Mouse (Mus musculus) hindbrain, embryonic 11.5 days (tissue): ENCODE measurements at regions not wholly inside any gene's neighbourhood (a gene's known extent, or its start where the extent isn't known, plus 50 kb on each side); places are given as distances from the start of the nearest gene placed in this dataset.

Experiments
- ATAC-seq: fragments of 200-750 bp; cut with Nextera tagmentation; 2 replicates; pipeline ENCODE4 v1.8.0; 2017; ENCODE audit warnings: mild to moderate bottlenecking, moderate TSS enrichment, moderate library complexity; ENCODE audit not compliant: low FRiP score
- DNase-seq: peaks from one replicate; pipeline ENCODE4 v3.0.0-alpha.2; 2015; ENCODE audit warnings: low spot score
- H3K27ac ChIP-seq: fragments of 300-500 bp; sonication (generic); 2 replicates; pipeline ENCODE4 v1.5.1; 2014; ENCODE audit warnings: mild to moderate bottlenecking, low read depth, low read length
- H3K27me3 ChIP-seq: fragments of 300-500 bp; sonication (generic); 2 replicates; pipeline ENCODE4 v1.6.1; 2014; ENCODE audit warnings: mild to moderate bottlenecking, low read length, moderate library complexity, mixed read lengths; ENCODE audit not compliant: control insufficient read depth, insufficient read depth
- H3K36me3 ChIP-seq: fragments of 300-500 bp; sonication (generic); 2 replicates; pipeline ENCODE4 v1.6.1; 2014; ENCODE audit warnings: mild to moderate bottlenecking, low read length, moderate library complexity, mixed read lengths; ENCODE audit not compliant: control insufficient read depth, insufficient read depth
- H3K4me1 ChIP-seq: fragments of 300-500 bp; sonication (generic); replicated peaks from 2 replicates; pipeline ENCODE4 v1.6.1; 2014; ENCODE audit warnings: low read length, mixed read lengths; ENCODE audit not compliant: control insufficient read depth, insufficient read depth
- H3K4me2 ChIP-seq: fragments of 300-500 bp; sonication (generic); replicated peaks from 2 replicates; pipeline ENCODE4 v1.6.1; 2014; ENCODE audit warnings: mild to moderate bottlenecking, low read depth, low read length
- H3K4me3 ChIP-seq: fragments of 300-500 bp; sonication (generic); 2 replicates; pipeline ENCODE4 v1.5.1; 2014; ENCODE audit warnings: low read depth, low read length
- H3K9ac ChIP-seq: fragments of 300-500 bp; sonication (generic); 2 replicates; pipeline ENCODE4 v1.6.1; 2014; ENCODE audit warnings: low read depth, low read length
- H3K9me3 ChIP-seq: fragments of 300-500 bp; sonication (generic); 2 replicates; pipeline ENCODE4 v1.6.1; 2016; ENCODE audit warnings: low read length; ENCODE audit not compliant: control insufficient read depth
- WGBS: fragments of 180-500 bp; shearing (Covaris S2); extraction: QIAGEN DNeasy Blood & Tissue Kit; methylation state at CpG from one replicate; pipeline ENCODE4 v1.1.7; 2014; 5-methylcytosine and 5-hydroxymethylcytosine counted together

GRCm38 (mm10) chr5:113431334-113431733 is 58.8 kb upstream of the Wscd2 start:
- no peak overlapping the region for H3K4me3 ChIP-seq
- no peak overlapping the region for H3K27ac ChIP-seq
- H3K9ac ChIP-seq, result no peak overlapping the region
- no peaks in the 10 kb centered on the region for H3K4me1 ChIP-seq
- no peaks in the 10 kb centered on the region for H3K27me3 ChIP-seq
- 79% methylated on average over 5 of the region's 5 CpGs for WGBS
- H3K4me2 ChIP-seq, result no peak overlapping the region
- H3K36me3 ChIP-seq, result no peaks in the 10 kb centered on the region
- no peak for ATAC-seq
- H3K9me3 ChIP-seq, result no peaks in the 10 kb centered on the region
- no peak for DNase-seq

- H3K4me1 ChIP-seq, result no peaks in the 10 kb centered on the region
- 71% methylated on average over 3 of the region's 3 CpGs for WGBS
Measured at GRCm38 (mm10) chr5:113436987-113437386, 53.1 kb upstream of the Wscd2 start.

More at GRCm38 (mm10) chr5:113436987-113437386, 53.1 kb upstream of the Wscd2 start:
- Histone ChIP-seq H3K9ac (no peak overlapping the region), H3K27me3 (no peaks in the 10 kb centered on the region), H3K4me3 (no peak overlapping the region), H3K4me2 (no peak overlapping the region), H3K36me3 (no peaks in the 10 kb centered on the region), H3K9me3 (no peaks in the 10 kb centered on the region), H3K27ac (no peak overlapping the region)
- ATAC-seq (no peak), DNase-seq (no peak)
